Mouse (Mus musculus) heart, postnatal 0 days (tissue): ENCODE measurements around the gene Coil.

Experiments
- CTCF ChIP-seq: IDR thresholded peaks from 2 replicates; pipeline ENCODE4 v1.5.1; 2016; ENCODE audit warnings: antibody characterized with exemption, control low read depth, low read depth
- EP300 ChIP-seq: IDR thresholded peaks from 2 replicates; pipeline ENCODE4 v1.6.1; 2016; ENCODE audit warnings: antibody characterized with exemption, low read depth

DNA sequence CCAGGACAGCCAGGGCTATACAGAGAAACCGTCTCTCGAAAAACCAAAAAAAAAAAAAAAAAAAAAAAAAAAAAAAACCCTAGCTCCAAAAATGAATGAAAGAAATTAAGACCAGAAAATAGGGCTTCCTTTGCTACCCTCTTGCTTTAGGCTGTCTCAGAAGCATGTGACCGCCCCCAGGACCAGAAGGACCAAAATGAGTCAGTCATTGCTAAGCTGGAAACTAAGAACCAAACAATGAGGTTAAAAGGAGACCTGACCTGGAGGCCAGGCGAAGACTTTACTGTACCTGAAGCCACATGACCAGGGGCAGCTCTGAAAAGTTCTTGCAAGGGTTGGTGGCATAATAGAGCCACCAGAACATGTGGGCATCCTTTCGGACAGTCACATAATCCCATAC, 17.9 kb upstream of the Coil start:
- TF ChIP-seq CTCF (no peak), EP300 (no peak)
